Mouse (Mus musculus) midbrain, embryonic 13.5 days (tissue): ENCODE results near the gene Slc26a9. TPM values are rescaled to one million over a fixed set of nuclear protein-coding genes. Genes with fewer than 3 reads are reported as not detected.

Experiments
- ATAC-seq: fragments of 200-750 bp; cut with Nextera tagmentation; 2 replicates; pipeline ENCODE4 v1.8.0; 2017; ENCODE audit warnings: mild to moderate bottlenecking, moderate TSS enrichment, moderate library complexity
- H3K27ac ChIP-seq: fragments of 300-500 bp; sonication (generic); 2 replicates; pipeline ENCODE4 v1.5.1; 2015; ENCODE audit warnings: inconsistent platforms, mild to moderate bottlenecking, moderate library complexity
- H3K27me3 ChIP-seq: fragments of 300-500 bp; sonication (generic); 2 replicates; pipeline ENCODE4 v1.6.1; 2015; ENCODE audit warnings: mild to moderate bottlenecking, inconsistent platforms
- H3K36me3 ChIP-seq: fragments of 300-500 bp; sonication (generic); 2 replicates; pipeline ENCODE4 v1.6.1; 2015; ENCODE audit warnings: mild to moderate bottlenecking, inconsistent platforms
- H3K4me1 ChIP-seq: fragments of 300-500 bp; sonication (generic); replicated peaks from 2 replicates; pipeline ENCODE4 v1.6.1; 2015; ENCODE audit warnings: inconsistent platforms
- H3K4me2 ChIP-seq: fragments of 300-500 bp; sonication (generic); replicated peaks from 2 replicates; pipeline ENCODE4 v1.6.1; 2015; ENCODE audit warnings: moderate library complexity, mild to moderate bottlenecking, inconsistent platforms
- H3K4me3 ChIP-seq: fragments of 300-500 bp; sonication (generic); replicated peaks from 2 replicates; pipeline ENCODE4 v1.5.1; 2015; ENCODE audit warnings: mild to moderate bottlenecking, inconsistent platforms
- H3K9ac ChIP-seq: fragments of 300-500 bp; sonication (generic); replicated peaks from 2 replicates; pipeline ENCODE4 v1.6.1; 2015; ENCODE audit warnings: mild to moderate bottlenecking, inconsistent platforms
- H3K9me3 ChIP-seq: fragments of 300-500 bp; sonication (generic); 2 replicates; pipeline ENCODE4 v1.6.1; 2016; ENCODE audit warnings: mild to moderate bottlenecking, inconsistent platforms
- WGBS: fragments of 180-500 bp; shearing (Covaris S2); methylation state at CpG from one replicate; pipeline ENCODE4 v1.1.7; 2015; 5-methylcytosine and 5-hydroxymethylcytosine counted together
- polyA plus RNA-seq: library from polyadenylated mRNA; unstranded; fragments of >200 nt; fragmentation: Nextera tagmentation; extraction: Ambion mirVana; gene quantifications from 2 replicates; pipeline ENCODE4 v1.2.1, GENCODE M21; 2015

Slc26a9 gene
- polyA plus RNA-seq, 1 experiment from 2014 or later: 0.03 TPM

- Histone ChIP-seq H3K4me1 (peaks cover 8% of the 10 kb centered on the region; the same call in 1 of the 2 replicates), H3K4me2 (no peak overlapping the region), H3K36me3 (no peaks in the 10 kb centered on the region), H3K4me3 (no peak overlapping the region), H3K27me3 (no peaks in the 10 kb centered on the region), H3K27ac (no peak overlapping the region), H3K9ac (no peak overlapping the region), H3K9me3 (no peaks in the 10 kb centered on the region)
- WGBS: 68% methylated on average over 9 of the region's 9 CpGs
- ATAC-seq: 0 out of 2 replicates have a peak, but pooled peaks have one; percentile 25
These were observed 16.0 kb downstream of the Slc26a9 start for GRCm38 (mm10) chr1:131759667-131760427.

DNA sequence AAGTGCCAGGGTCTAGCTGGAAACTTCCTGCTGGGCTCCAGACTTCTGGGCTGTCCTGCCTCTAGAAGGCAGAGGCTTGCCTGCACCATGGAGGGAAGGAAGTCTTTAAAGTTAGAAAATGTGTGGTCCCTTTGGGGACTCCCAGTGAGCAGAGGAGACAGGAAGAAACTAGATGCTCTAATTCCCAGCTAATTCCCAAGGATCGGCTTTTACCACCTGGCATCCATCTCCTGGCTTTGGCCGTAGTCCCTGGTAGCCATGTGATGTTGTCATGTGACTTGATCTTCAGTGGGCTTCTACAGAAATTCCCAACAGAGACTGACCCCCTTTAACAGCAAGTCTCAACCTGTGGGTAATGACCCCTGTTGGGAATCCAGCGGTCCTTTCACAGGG is 16.6 kb downstream of the Slc26a9 start:
- Histone ChIP-seq H3K27me3 (no peaks in the 10 kb centered on the region), H3K9ac (no peak overlapping the region), H3K27ac (no peak overlapping the region), H3K36me3 (no peaks in the 10 kb centered on the region), H3K4me3 (no peak overlapping the region), H3K4me1 (peaks cover 8% of the 10 kb centered on the region; the same call in 1 of the 2 replicates), H3K9me3 (no peaks in the 10 kb centered on the region), H3K4me2 (no peak overlapping the region)
- WGBS: 91% methylated on average over 3 of the region's 3 CpGs
- ATAC-seq: no peak

- no peak overlapping the region for H3K4me2 ChIP-seq
- ATAC-seq: no peak
- H3K27ac ChIP-seq: no peak overlapping the region
- no peaks in the 10 kb centered on the region for H3K27me3 ChIP-seq
- no peak overlapping the region for H3K4me3 ChIP-seq
- WGBS: 86% methylated on average over 13 of the region's 13 CpGs
- H3K4me1 ChIP-seq: peaks cover 8% of the 10 kb centered on the region; the same call in 1 of the 2 replicates
- no peaks in the 10 kb centered on the region for H3K9me3 ChIP-seq
- H3K36me3 ChIP-seq: no peaks in the 10 kb centered on the region
- H3K9ac ChIP-seq: no peak overlapping the region
These were observed 17.4 kb downstream of the Slc26a9 start for GRCm38 (mm10) chr1:131761079-131761831.

GRCm38 (mm10) chr1:131763683-131764082 is 19.9 kb downstream of the Slc26a9 start:
- H3K4me3 ChIP-seq: no peak overlapping the region
- WGBS: 51% methylated on average over 9 of the region's 9 CpGs
- no peak overlapping the region for H3K4me2 ChIP-seq

GRCm38 (mm10) chr1:131764581-131765338 is 20.9 kb downstream of the Slc26a9 start:
- no peak overlapping the region for H3K4me3 ChIP-seq
- no peak overlapping the region for H3K4me2 ChIP-seq
- no peaks in the 10 kb centered on the region for H3K4me1 ChIP-seq
- ATAC-seq: no peak
- 65% methylated on average over 8 of the region's 8 CpGs for WGBS
- 0 out of 2 replicates have a peak, but pooled peaks cover 5% of the 10 kb centered on the region for H3K27me3 ChIP-seq
- H3K9me3 ChIP-seq: no peaks in the 10 kb centered on the region
- no peak overlapping the region for H3K9ac ChIP-seq
- H3K36me3 ChIP-seq: no peaks in the 10 kb centered on the region
- no peak overlapping the region for H3K27ac ChIP-seq

More at GRCm38 (mm10) chr1:131763683-131764082, 19.9 kb downstream of the Slc26a9 start:
- Histone ChIP-seq H3K9me3 (no peaks in the 10 kb centered on the region), H3K4me1 (peaks cover 6% of the 10 kb centered on the region; the same call in 1 of the 2 replicates), H3K27ac (no peak overlapping the region), H3K27me3 (0 out of 2 replicates have a peak, but pooled peaks cover 2% of the 10 kb centered on the region), H3K36me3 (no peaks in the 10 kb centered on the region), H3K9ac (no peak overlapping the region)
- ATAC-seq: no peak

GRCm38 (mm10) chr1:131765357-131766001 is 21.7 kb downstream of the Slc26a9 start:
- Histone ChIP-seq H3K9me3 (no peaks in the 10 kb centered on the region), H3K9ac (no peak overlapping the region), H3K4me3 (no peak overlapping the region), H3K4me2 (peak overlapping the region; percentile 26; the same call in 1 of the 2 replicates), H3K36me3 (no peaks in the 10 kb centered on the region), H3K27me3 (0 out of 2 replicates have a peak, but pooled peaks cover 5% of the 10 kb centered on the region), H3K4me1 (no peaks in the 10 kb centered on the region), H3K27ac (no peak overlapping the region)
- ATAC-seq: peak; percentile 69
- WGBS: 12% methylated on average over 11 of the region's 11 CpGs

DNA sequence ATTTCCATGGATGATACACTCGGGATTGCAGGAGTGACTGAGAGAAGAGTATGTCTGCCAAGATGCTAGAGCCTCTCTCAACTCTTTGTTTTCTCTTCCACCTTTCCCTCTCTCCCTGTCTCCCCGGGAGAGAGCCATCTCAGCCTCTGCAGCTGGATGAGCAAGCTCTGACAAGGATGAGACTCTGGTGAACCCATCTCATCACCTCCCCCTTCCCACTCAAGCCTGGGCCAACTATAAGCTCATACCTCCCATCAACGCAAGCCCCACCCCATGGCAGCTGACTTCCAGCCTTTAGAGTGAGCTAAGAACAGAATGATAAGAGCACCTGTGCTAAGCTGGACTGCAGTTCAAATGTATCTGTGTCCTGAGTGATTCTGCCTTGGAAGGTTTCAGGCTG is 25.5 kb downstream of the Slc26a9 start:
- no peak overlapping the region for H3K4me2 ChIP-seq
- H3K4me3 ChIP-seq: no peak overlapping the region
- no peaks in the 10 kb centered on the region for H3K36me3 ChIP-seq
- H3K27me3 ChIP-seq: 0 out of 2 replicates have a peak, but pooled peaks cover 5% of the 10 kb centered on the region
- no peak overlapping the region for H3K9ac ChIP-seq
- H3K4me1 ChIP-seq: no peaks in the 10 kb centered on the region
- WGBS: 89% methylated on average over 3 of the region's 3 CpGs
- H3K27ac ChIP-seq: no peak overlapping the region
- ATAC-seq: no peak
- no peaks in the 10 kb centered on the region for H3K9me3 ChIP-seq

GRCm38 (mm10) chr1:131770656-131771055 is 26.8 kb downstream of the Slc26a9 start:
- Histone ChIP-seq H3K9ac (no peak overlapping the region), H3K4me3 (no peak overlapping the region), H3K36me3 (no peaks in the 10 kb centered on the region), H3K27ac (no peak overlapping the region), H3K9me3 (no peaks in the 10 kb centered on the region), H3K4me1 (no peaks in the 10 kb centered on the region), H3K4me2 (no peak overlapping the region), H3K27me3 (0 out of 2 replicates have a peak, but pooled peaks cover 5% of the 10 kb centered on the region)
- ATAC-seq: no peak
- WGBS: 62% methylated on average over 4 of the region's 4 CpGs

- no peak for ATAC-seq
- H3K9me3 ChIP-seq: no peaks in the 10 kb centered on the region
- no peak overlapping the region for H3K27ac ChIP-seq
- no peaks in the 10 kb centered on the region for H3K36me3 ChIP-seq
- H3K4me3 ChIP-seq: no peak overlapping the region
- H3K27me3 ChIP-seq: 0 out of 2 replicates have a peak, but pooled peaks cover 5% of the 10 kb centered on the region
- H3K4me2 ChIP-seq: no peak overlapping the region
- H3K4me1 ChIP-seq: no peaks in the 10 kb centered on the region
- no peak overlapping the region for H3K9ac ChIP-seq
These were observed 27.6 kb downstream of the Slc26a9 start for GRCm38 (mm10) chr1:131771440-131771839.

DNA sequence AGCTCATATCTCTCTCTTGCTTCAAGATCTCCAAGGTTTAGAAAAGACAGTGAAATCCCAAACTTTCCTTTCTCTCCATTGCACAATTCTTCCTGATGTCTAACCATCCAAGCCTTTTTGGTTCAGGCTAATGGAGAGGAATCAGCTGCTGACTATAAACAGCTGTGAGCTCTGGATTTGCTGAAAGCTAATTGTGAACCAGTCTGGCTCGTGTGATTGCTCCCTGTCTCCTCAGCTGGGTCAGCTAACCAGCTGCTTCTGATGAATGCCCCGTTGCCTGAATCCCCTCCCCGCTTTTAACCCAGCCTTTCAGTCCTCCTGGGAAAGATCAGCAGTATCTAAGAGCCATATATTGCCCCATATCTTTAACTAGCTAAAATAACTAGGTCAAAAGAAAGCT is 50.8 kb downstream of the Slc26a9 start:
- no peak overlapping the region for H3K27ac ChIP-seq
- H3K4me2 ChIP-seq: no peak overlapping the region
- no peaks in the 10 kb centered on the region; the same call in 1 of the 2 replicates for H3K4me1 ChIP-seq
- H3K27me3 ChIP-seq: 0 out of 2 replicates have a peak, but pooled peaks cover 7% of the 10 kb centered on the region
- 28% methylated on average over 3 of the region's 3 CpGs for WGBS
- H3K9ac ChIP-seq: no peak overlapping the region
- H3K36me3 ChIP-seq: no peaks in the 10 kb centered on the region
- no peaks in the 10 kb centered on the region for H3K9me3 ChIP-seq
- ATAC-seq: no peak
- H3K4me3 ChIP-seq: no peak overlapping the region

GRCm38 (mm10) chr1:131795171-131795570 is 51.3 kb downstream of the Slc26a9 start:
- no peak overlapping the region for H3K27ac ChIP-seq
- no peak overlapping the region for H3K4me2 ChIP-seq
- no peaks in the 10 kb centered on the region; the same call in 1 of the 2 replicates for H3K4me1 ChIP-seq
- no peak overlapping the region for H3K9ac ChIP-seq
- H3K36me3 ChIP-seq: no peaks in the 10 kb centered on the region
- H3K4me3 ChIP-seq: no peak overlapping the region
- no peaks in the 10 kb centered on the region for H3K9me3 ChIP-seq
- no peak for ATAC-seq
- H3K27me3 ChIP-seq: 0 out of 2 replicates have a peak, but pooled peaks cover 7% of the 10 kb centered on the region
- WGBS: 79% methylated on average over 3 of the region's 3 CpGs
